Mouse (Mus musculus) retina, postnatal 1 day (tissue): ENCODE measurements at regions not wholly inside any gene's neighbourhood (a gene's known extent, or its start where the extent isn't known, plus 50 kb on each side); places are given as distances from the start of the nearest gene placed in this dataset.

Source experiments
- DNase-seq: peaks from one replicate; pipeline ENCODE4 v3.0.0-alpha.2; 2012

DNA sequence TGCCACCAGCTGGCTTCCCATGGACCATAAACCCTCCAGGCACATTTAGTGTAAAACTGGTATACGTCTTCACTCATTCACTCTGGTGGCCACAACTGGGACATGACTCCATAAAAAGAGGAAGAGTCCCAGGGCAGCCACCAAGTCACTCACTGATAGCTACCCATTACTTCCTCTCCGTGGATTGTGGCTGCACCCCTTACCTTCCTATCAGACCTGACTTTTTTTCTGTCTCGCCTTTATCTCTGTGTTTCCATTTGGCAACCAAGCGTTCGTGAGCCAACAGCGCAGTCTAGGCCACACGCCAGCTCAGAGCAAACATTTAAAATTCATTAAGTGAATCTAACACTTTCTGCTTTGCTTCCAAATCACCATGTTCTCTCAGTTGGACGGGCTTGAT lies 53.9 kb upstream of the Slc44a1 start:
- DNase-seq, result no peak

DNA sequence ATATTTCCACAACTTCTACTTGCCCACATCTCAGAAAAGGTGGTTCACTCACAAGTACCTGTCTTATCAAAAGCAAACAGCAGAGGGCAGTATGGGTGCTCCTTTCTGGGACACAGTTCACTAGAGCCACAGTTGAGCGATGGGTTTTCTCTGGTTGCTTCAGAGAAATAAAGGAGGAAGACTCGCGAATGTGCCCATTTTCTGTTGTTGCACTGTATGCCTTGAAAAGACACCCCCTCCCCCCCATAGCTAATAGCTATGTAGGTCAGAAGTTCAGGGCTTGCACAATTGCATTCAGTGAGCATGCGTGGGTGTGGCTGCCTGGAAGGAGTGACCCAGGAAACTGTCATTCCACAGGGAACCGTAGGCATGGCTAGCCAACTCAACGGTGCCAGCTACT lies 55.5 kb upstream of the Slc44a1 start:
- DNase-seq, result peak; percentile 85

DNA sequence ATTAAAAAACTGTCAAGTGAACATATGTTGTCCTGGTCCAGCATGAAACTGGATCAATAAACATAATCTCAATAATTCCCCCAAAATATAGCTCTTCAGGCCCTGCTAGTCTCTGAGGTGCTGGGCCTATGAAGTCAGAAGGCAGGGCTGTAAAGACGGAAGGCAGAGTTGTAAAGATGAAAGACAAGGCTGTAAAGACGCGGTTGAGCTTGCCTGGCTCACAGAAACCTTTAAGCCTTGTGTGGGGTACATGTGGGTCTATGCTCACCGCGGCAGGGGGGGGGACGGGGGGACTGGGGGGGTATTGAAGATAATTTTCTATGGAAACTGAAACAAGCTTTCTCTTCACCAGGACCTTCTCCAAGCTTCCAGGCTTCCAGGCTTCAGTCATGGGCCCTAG lies 56.1 kb upstream of the Slc44a1 start:
- no peak for DNase-seq

DNA sequence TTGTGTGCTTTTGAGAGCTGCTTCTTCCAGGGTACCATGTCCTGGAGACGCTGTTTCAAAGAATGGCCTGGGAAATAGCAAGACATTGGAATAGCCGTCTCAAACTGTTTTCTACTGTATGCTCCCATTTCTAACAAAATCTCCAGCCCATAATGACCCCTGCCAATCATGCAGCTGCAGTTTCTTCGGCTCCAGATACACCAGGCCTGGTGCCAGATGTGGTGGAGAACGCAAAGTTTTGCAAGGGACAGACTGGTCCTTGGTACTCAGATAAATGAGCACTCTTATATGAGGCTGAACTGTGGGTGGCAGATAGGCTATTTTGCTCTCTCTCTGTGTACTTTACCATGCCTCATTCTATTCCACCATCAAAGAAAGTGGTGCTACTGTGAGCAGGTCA lies 58.2 kb upstream of the Slc44a1 start:
- DNase-seq, result no peak

DNA sequence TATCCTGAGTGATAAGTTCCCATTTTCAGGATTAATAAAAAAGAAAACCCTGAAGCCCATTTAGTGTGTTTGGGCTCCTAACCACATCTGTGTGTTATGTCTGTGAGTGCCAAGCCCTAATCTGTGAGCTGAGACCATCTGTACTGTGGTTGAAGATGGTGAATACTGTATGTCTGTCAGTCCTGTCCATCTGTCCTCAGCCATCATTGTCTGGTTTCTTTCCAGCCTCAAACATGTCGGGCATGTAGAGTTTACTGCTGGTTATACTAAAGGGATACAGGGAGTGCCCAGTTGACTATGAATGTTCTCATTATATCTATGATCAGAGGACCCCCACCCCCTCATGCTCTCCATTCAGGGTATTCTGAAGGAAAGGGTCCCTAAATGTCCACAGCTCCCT lies 60.4 kb upstream of the Slc44a1 start:
- DNase-seq, result no peak

DNA sequence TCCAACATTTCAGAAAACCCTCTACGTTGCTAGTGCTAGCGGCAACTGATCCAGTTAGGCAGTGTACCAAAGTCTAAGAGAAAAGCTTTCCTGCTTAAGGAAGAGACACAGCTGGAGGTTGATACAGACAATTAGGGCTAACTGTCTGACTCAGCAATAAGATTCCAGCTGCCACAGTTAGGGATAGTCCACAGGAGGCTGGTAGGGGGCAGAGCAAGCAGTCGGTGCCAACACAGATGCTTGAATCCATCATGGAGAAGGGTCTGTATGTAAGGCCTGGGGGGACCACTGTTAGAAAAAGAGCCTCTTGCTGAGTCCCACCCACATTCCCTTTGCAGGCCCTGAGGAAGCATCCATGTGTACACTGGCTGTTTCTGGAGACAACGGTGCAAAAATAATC lies 63.2 kb upstream of the Slc44a1 start:
- no peak for DNase-seq

DNA sequence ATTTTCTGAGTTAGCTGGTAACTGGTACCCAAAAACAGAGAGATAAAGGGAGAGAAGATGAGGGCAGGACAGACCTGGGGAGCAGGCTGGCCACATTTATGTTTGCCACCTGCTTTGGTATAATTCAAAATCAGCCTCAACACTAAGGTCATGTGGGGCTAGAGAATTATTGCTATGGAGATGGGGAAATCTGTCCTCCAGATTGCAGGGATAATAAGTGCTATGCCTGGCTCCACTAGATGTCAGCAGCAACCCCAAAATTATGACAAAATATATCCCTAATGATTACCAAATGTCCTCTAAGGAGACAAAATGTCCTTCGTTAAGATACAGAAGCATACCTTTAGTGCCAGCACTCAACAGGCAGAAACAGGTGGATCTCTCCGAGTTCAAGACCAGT lies 83.8 kb upstream of the Slc44a1 start:
- DNase-seq, result no peak

DNA sequence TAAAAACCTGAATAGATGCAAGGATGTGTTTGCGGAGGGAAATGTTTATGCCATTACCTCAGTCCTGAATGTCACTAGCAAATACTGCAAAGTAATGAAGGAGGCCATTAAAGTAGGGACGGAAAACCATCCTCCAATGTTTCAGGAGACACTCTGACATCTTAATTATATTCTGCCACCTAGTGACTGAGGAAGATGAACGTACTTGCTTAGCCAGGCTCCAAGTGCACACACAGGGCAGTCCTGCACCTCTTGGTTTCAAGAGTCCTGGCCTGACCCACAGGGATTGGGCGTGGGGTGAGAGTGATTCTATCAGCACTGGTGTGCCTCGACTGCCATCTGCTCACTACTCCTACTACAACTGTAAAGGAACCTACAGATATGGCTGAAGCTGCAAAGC lies 85.3 kb upstream of the Slc44a1 start:
- peak; percentile 54 for DNase-seq

DNA sequence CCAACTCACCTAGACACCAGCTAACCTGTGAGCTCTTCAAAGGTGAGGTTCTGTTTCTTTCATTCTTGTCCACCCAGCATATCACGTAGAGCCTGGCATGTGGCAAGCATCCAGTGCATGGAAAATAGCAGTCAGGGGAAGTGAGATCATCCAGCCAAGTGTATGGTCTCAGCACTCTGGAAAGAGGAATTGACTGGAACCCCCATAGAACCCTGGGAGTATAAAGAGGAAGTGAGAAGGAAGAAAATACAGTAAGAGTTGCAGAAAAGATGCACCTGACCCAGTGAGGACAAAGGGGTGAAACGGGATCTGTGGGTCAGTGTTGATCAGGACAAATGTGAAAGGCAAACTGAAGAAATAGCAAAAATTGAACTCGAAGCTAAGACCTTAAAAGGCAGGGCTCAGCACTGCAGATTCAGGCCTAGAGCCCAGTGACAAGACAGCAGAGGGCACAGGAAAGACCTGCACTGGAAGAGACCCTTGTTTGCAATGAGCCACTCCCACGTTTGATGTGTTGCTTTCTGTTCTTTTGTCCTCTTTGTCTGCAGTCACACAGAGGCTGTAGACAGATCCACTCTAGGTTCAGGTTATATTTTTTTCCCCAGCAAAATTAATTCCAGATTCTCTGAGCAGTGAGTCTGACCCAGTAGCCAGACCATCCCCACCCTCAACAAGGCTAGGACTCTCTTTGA lies 86.7 kb upstream of the Slc44a1 start:
- no peak for DNase-seq

DNA sequence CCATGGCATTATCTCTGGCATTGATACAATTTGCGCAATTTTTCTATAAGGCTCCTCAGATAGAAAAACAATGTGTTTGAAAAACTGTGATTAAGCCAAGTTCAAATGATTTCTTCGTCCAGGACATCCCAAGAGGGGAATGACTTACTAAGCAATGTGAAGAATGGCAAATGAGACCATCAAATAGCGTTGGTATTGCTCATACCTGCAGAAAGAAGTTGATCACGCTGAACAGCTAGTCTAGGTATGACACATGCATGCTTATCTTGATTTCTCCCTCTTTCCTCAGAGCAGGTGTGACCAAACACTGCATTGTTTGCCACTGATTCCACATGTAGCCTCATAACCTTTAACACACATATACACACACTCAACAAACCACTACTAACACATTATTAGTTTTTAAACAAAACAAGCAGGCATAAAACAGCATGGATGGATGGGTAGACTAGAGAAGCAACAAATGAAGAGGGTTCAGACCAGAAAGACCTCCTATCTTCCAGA lies 89.1 kb upstream of the Slc44a1 start:
- no peak for DNase-seq

DNA sequence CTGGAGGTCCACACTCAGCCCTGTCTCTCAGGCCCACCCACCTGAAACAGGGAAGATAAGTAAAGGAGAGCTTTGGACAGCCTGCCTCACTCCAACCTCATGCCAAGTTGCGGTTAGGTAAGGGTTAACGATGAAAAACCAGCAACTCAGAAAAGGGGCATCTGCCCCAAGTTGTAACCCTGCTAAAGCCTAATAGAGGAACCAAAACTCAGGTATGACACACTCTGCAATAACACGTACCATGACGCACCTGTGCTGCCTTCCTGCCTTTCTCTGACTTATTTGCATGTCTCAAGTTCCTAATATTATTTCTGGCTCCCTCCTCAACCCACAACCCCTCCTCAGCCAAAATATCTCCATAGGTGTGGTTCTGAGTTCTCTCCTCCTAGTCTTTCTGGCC lies 94.9 kb upstream of the Slc44a1 start:
- no peak for DNase-seq

DNA sequence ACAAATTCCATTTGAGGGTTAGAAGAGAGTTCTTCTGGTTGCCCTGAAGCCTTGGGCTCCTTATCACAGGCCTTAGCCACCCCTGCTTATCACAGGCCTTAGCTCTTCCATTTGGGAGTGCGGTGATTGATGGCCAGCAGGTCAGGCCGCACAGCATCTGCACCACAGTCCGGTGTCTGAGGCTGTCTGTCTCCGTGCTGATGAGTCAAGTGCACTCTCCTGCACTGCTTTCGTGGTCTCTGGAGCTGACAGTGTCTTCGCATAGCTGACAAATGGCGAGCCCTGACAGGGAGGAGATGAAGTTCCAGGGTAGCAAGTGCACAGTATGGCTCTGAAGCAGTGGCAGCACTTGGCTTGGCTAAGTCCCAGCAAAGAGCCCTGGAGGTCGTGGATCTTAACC lies 95.7 kb upstream of the Slc44a1 start:
- no peak for DNase-seq

DNA sequence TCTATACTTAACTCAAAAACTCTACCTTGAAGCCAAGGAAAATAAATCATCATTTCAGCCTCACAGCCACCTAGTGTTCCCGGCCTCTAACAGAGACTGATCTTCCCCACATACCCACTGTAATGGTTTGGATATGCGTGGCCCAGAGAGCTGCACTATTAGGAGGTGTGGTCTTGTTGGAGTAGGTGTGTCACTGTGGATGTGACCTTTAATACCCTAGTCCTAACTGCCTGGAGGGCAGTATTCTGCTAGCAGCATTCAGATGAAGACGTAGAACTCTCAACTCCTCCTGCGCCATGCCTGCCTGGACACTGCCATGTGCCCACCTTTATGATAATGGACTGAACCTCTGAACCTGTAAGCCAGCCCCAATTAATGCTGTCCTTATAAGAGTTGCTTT lies 99.0 kb upstream of the Slc44a1 start:
- no peak for DNase-seq

DNA sequence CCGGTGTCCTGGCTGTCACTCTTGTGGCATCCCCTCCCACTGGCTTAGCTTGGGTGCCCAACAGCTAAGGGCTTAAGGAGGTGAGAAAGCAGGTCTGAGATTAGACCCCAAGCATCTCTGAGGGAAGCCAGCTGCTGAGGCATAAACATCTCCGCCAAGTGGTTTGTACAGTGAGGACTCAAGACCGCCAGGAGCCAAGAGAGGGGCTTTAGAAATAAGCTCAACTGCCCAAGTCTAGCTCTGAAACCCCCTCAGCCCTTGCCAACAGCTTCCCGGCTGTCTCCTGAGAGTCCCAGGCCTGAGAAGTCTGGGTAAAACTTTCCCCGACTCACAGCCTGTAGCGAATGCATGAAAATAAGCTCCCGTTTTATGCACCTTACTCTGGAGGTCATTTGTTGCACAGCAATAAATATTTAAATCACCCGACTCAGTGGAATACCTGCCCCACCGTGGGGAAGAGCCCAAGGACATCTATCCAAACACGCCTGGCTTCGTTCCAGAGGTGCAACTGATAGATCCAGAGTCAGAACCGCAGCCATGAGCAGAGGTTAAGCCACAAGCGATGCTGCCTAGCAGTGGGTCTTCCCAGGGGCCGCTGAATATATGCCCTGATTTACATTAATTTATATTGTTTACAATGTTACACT lies 100.1 kb upstream of the Slc44a1 start:
- DNase-seq, result no peak

DNA sequence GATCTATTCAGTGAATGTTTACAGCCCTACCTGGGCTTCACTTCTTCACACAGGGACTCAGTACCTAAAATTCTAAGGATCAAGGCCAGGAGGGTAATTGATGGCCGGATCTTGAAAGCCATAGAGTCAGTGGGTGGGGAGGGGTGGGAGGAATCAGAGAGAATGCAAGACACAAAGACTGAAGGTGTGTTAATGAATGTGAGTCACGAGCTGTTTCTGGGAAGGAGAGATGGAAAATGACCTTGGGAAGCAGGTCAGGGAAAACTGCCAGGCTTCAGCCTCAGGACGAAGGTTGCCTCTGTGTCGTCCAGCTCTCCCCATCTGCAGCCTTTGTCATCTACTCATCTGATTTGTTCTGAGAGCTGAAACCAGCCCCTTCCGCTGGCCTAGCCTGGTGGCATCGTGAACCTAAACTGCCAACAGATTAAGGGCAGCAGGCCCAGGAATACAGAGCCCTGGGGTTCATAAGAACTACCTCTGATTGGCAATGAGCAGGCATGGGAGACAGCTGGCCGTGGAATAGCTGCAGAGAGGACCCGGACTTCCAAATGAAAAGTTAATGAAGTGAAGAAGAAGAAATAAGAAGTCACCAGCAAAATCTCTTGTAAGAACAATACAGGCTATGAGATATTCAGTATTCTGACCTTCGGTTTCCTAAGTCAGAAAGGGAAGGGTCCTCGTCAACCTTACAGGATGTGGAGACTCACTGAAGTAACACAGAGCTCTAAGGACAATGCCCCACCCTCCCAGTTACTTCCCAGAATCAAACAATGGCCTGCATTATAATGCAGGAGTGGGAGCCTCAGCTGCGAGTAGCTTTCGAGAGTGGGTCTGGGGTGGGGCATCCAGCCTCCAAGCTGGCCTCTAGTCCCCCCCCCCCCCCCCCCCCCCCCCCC lies 100.8 kb upstream of the Slc44a1 start:
- peak; percentile 62 for DNase-seq

DNA sequence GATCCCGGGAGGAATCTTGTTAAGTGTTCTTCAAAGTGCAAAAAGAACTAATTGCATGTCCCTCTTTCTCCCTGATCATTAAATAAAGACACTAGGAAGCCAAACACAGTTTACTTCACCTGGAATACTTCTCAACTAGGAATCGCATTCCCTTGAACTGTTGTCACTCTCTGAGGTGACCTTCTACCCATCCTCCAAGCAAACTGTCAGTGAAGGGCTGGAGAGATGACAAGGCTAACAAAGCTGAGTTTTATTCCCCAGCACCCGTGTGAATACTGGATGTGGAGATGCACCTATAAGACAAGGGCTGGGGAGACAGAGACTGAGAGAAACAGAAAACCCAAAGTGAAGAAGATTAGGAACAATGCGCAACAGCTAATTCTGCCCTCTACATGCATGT lies 101.7 kb upstream of the Slc44a1 start:
- DNase-seq, result no peak

DNA sequence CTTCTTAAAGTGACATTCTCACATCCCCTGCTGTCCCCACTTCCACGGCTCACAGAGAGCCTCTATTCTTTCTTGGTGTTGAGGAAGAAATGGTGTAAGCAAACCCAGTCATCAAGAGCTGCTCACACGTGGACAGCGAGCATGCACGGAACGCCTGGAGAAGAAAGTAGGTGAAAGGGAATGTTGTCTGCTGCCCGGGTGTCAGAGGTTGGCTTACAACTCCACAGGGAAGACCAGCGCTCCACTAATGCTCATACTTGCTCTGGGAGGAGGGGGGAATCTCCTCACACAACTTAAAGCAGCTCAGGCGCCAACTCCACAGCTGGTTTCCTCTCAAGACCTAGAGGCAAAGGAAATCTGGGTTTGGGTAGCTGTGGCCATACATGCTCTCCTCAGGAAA lies 102.4 kb upstream of the Slc44a1 start:
- peak; percentile 55 for DNase-seq

DNA sequence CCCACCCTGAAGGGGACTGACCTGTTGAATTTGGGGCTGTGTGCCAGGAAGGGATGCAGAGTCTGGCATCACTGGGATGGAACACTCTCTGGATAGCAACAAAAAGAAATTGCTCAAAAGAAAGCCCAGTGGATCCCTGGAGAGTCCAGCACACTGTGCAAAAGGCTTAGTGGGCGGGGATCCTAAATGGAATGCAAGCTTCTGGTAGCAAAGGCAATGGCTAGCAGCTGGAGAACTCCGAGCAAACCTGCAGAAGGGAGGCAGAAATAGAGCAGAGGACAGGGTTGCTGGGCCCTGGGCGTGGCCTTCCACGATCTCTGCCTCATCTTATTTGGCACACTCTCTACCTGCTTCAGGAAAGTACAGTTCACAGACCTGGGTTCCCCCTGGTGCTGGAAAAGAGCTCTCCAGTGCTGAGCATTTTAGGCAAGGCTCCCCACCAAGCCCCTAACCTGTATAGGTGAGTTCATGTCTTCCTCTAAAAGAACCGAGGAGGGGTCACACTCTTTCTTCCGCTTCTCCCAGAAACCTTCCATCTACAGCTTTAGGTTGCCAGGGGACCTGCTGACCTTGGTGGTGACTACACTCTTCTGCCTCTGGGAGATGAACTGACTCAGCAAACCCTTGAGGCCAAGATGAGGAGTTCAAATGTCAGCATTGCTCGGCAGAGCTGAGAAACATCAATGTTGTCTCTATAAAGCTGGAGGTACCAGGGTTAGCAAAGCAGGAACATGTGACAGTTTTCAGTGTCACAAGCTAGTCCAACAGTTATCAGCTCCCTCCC lies 112.6 kb upstream of the Slc44a1 start:
- DNase-seq, result no peak

DNA sequence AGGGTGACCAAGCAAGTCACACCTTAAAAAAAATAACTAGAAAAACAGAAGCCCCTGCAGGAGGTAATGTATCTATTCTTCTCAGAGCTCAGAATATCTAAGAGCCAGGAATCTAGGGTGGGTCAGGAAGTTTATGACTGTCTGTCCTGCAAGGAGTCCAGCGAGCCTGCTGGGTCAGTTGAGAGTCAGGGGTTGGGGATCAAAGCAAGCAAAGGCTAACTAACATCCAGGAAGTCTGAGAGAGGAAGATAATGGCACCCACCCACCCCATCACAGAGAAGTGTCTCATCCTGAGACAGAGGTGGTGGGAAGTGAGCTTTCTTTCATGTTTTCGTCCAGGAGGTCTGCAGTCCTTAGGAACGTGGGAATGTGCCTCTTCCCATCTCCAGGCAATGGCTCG lies 116.4 kb upstream of the Slc44a1 start:
- no peak for DNase-seq

DNA sequence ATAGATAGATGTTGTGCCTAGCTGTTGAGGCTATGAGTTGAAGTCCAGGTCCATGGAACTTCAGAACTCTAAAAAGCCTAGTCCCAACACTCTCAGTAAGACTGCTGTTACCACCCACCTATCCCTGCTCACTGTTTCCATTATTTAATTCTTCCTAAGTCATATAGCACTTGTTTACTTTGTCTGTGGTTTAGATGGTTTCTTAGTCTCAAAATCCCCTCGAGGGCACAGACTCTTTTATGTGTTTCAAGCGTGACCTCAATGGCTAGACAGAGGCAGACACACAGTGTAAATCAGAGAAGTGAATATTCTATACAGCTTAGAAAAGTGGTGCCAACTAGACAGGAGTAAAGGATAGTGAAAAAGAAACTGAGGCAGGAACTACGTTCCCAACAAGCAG lies 117.0 kb upstream of the Slc44a1 start:
- no peak for DNase-seq

DNA sequence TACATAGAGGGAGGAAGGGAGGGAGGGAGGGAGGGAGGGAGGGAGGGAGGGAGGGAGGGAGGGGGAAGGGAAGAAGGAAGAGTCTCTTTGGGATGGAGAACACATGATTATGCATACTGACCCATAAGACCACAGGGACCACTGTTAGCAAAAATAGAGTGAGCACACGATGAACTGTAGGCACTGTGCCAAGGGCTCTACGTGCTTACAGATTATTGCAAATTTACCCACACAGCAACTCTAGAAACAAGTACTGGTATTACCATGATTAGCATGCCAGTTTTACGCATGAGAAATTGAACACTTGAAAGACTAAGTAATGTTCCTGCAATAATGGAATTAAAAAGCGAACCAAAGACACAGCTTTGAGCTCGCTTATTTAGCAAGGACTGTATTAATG lies 117.7 kb upstream of the Slc44a1 start:
- DNase-seq, result no peak

DNA sequence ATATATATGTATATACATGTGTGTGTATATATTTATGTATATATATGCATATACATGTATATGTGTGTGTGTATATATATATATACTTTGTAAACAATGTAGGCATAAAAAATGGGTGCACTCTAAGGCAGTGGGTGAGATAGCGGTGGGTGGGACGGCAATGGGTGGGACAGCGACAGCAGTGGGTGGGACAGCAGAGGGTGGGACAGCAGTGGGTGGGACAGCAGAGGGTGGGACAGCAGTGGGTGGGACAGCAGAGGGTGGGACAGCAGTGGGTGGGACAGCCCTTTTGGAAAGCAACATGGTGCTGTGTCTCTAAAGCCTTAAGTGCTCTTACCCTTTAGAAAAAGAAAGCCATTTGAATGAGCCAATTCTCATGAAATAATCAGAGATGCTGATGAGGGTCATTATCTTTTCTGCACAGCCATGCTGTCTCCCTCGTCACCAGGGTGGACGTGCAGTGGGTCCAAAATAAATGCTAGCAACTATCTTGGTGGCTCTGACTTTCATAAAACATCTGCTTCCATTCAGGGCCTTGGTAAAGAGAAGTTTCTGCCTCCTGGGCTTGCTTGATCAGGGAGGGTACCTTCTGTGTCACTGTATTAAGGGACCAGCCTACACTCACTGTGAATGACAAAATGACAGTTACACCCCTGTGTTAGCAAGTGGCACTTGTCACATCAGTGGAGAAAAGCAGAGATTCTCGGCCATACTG lies 119.3 kb upstream of the Slc44a1 start:
- DNase-seq, result no peak
